Mouse (Mus musculus) cerebellum, adult 2 months (tissue): ENCODE data around the gene Mt2.

Source experiments
- CTCF ChIP-seq: fragments of 200-500 bp; IDR thresholded peaks from 2 replicates; pipeline ENCODE4 v1.5.1; 2011; ENCODE audit warnings: low read depth, mild to moderate bottlenecking, control low read depth, low read length, moderate library complexity, borderline replicate concordance; ENCODE audit not compliant: insufficient read depth
- POLR2A ChIP-seq: fragments of 200-500 bp; IDR thresholded peaks from 2 replicates; pipeline ENCODE4 v1.6.1; 2011; ENCODE audit warnings: low read length, control low read depth, borderline replicate concordance; ENCODE audit not compliant: insufficient read depth

DNA sequence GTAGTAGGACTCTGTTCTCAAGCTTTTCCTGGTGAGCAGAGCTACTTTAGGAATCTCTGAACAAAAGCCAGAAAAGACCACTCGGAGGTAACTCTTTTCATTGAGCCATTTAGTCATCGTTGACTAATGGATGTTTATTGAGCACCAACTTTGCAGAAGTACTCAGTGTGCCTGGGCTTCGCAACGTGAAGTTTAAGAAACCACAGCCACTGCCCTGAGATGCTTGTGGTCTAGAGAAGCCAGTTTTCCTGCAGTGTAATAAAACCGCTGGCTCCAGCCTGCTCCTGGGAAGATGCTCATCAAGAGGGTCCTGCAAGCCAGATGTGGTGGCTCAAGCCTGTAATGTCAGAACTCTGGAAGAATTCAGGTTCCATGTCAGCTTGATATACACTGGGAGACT is 40.4 kb upstream of the Mt2 start:
- TF ChIP-seq POLR2A (no peak), CTCF (no peak)
